Mouse (Mus musculus): Measurements from ENCODE around the gene Grasp.

Grasp gene

GRCm38 (mm10) chr15:101194951-101195823, 28.8 kb upstream of the Grasp start:
- peak; percentile 25 to 35 for DNase-seq (ENCODE audit: low spot score in 2 of 2)

- no peak for DNase-seq (ENCODE audit: low spot score in 2 of 2)
Observed at GRCm38 (mm10) chr15:101196079-101196795, 27.8 kb upstream of the Grasp start.

GRCm38 (mm10) chr15:101196961-101197360, 27.0 kb upstream of the Grasp start:
- DNase-seq (ENCODE audit: low spot score in 2 of 2), result no peak

GRCm38 (mm10) chr15:101197497-101198179, 26.4 kb upstream of the Grasp start:
- DNase-seq (ENCODE audit: low spot score in 2 of 2), result no peak

- DNase-seq (ENCODE audit: low spot score in 2 of 2), result peak; percentile 81 to 85
Observed at GRCm38 (mm10) chr15:101198218-101198617, 25.8 kb upstream of the Grasp start.

GRCm38 (mm10) chr15:101198850-101199249, 25.1 kb upstream of the Grasp start:
- DNase-seq (ENCODE audit: low spot score in 2 of 2), result no peak

GRCm38 (mm10) chr15:101200777-101201295, 23.2 kb upstream of the Grasp start:
- no peak for DNase-seq (ENCODE audit: low spot score in 2 of 2)

- DNase-seq (ENCODE audit: low spot score in 2 of 2), result no peak
Observed at GRCm38 (mm10) chr15:101201414-101201813, 22.6 kb upstream of the Grasp start.

GRCm38 (mm10) chr15:101203673-101204072, 20.3 kb upstream of the Grasp start:
- no peak for DNase-seq (ENCODE audit: low spot score in 2 of 2)

- no peak for DNase-seq (ENCODE audit: low spot score in 2 of 2)
Observed at GRCm38 (mm10) chr15:101204781-101205180, 19.2 kb upstream of the Grasp start.

GRCm38 (mm10) chr15:101210228-101210627, 13.8 kb upstream of the Grasp start:
- peak; percentile 42 to 60 for DNase-seq (ENCODE audit: low spot score in 2 of 2)

- DNase-seq (ENCODE audit: low spot score in 2 of 2), result no peak
Observed at GRCm38 (mm10) chr15:101210998-101211613, 12.9 kb upstream of the Grasp start.

- no peak for DNase-seq (ENCODE audit: low spot score in 2 of 2)
Observed at GRCm38 (mm10) chr15:101212435-101212834, 11.6 kb upstream of the Grasp start.

- no peak for DNase-seq (ENCODE audit: low spot score in 2 of 2)
Observed at GRCm38 (mm10) chr15:101215136-101215535, 8.9 kb upstream of the Grasp start.

- no peak for DNase-seq (ENCODE audit: low spot score in 2 of 2)
Observed at GRCm38 (mm10) chr15:101216036-101216435, 8.0 kb upstream of the Grasp start.

- no peak for DNase-seq (ENCODE audit: low spot score in 2 of 2)
Observed at GRCm38 (mm10) chr15:101220905-101221297, 3.1 kb upstream of the Grasp start.

- peak; percentile 32 to 48 for DNase-seq (ENCODE audit: low spot score in 2 of 2)
Observed at GRCm38 (mm10) chr15:101221298-101222104, 2.5 kb upstream of the Grasp start.

- no peak for DNase-seq (ENCODE audit: low spot score in 2 of 2)
Observed at GRCm38 (mm10) chr15:101222897-101223482, 998 bp upstream of the Grasp start.

GRCm38 (mm10) chr15:101223596-101223995, 392 bp upstream of the Grasp start:
- no peak for DNase-seq (ENCODE audit: low spot score in 2 of 2)

- no peak for DNase-seq (ENCODE audit: low spot score in 2 of 2)
Observed at GRCm38 (mm10) chr15:101224977-101225376, 989 bp downstream of the Grasp start.
